Mouse (Mus musculus): ENCODE results near the gene Wnk1.
A peak's percentile ranks its signal among the peaks of the same experiment; 100 is the strongest.
"Not testable (repeated sequence)": the region's sequence is repeated elsewhere in the genome, so short reads cannot be mapped to it uniquely, and the experiment has no call there.

Wnk1 gene

DNA sequence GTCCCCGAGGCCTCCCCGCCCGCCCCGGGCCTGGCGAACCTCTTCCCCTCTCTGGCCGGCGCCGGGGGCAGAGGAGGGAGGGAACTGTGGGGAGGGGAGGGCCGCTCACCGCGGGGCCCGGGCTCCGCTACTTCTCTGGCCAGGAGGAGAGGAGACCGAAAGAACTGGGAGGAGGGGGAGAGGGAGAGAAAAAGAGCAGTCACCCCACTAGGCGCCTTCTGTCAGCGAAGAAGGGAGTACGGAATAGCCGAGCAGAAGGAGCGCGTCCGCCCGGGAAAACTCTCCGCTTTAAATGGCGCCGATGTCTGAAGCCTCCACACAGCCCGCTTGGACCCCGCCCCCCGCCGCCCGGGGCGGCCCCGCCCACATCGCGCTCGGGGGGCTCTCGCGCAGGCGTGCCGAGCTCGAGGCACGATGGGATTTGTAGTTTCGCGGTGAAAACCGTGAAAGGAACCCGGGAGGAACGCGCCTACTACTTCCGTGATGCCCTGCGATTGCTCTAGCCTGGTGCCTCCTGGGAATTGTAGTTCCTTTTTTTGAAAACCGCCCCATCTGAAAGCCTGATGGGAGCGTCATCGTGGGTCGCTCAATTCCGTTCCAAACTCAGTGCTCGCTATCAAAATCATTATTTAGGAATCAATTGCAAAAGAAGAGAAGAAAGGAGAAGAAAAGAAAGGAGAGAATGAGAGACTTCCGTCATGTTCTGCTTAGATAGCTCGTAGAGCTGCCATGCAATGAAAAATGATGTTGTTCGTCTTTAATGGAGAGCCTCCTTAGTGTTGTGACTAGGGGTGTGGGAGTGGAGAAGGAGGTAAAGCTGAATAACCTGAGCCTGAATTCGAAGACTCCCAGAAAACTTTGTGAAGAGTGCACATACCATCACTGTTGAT is at the start of gene Wnk1:
Gene Wnk1 (minus strand): TSS at position 307 of the 890 bp plus-strand sequence.
- DNase-seq (ENCODE audit: low spot score in 2 of 2), result peak; percentile 97

DNA sequence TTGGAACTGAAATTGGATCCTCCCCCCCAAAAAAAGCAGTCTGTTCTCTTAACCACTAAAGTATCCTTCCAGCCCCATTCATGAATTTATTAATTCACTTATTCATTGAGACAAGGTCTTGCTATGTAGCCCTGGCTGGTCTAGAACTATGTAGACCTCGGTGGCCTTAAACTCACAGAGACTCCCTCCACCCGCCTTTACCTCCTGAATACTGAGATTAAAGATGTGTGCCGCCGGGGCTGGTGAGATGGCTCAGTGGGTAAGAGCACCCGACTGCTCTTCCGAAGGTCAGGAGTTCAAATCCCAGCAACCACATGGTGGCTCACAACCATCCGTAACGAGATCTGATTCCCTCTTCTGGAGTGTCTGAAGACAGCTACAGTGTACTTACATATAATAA is 48.6 kb upstream of the Wnk1 start:
- not testable (repeated sequence) for DNase-seq (ENCODE audit: low spot score in 2 of 2)

DNA sequence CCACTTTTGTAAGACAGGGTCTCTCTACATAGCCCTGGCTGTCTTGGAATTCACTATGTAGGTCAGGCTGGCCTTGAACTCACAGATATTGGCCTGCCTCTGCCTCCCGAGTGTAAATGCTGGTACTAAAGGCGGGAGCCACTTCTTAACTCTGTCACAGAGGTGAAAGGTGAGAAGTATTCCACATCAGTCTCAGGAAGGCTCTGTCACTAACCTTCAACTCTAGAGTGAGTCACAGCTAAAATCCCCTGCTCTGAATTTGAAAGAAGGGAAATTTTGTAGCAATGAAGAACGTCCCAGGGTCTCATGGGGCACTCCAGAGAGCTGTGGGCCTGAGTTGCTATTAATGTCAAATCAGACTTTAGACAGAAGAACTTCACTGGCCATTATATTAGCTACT is 47.4 kb upstream of the Wnk1 start:
- DNase-seq (ENCODE audit: low spot score in 2 of 2), result no peak

DNA sequence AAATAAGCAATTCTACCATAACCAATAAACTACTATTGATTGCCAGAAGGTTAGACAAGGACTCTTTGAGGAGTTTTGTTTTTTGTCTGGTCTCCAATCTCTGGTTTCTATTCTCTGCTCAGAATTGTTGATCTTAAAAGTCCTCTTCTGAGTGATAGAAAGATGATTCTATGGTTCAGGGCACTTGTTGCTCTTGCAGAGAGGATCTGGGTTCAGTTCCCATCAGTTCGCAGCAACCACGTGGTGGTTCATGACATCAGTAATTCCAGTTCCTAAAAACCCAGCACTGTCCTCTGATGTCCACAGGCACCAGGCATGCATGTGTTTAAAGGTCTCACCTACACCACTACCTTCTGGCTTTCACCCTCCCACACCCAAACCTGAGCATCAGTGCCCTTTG is 46.5 kb upstream of the Wnk1 start:
- no peak for DNase-seq (ENCODE audit: low spot score in 2 of 2)

DNA sequence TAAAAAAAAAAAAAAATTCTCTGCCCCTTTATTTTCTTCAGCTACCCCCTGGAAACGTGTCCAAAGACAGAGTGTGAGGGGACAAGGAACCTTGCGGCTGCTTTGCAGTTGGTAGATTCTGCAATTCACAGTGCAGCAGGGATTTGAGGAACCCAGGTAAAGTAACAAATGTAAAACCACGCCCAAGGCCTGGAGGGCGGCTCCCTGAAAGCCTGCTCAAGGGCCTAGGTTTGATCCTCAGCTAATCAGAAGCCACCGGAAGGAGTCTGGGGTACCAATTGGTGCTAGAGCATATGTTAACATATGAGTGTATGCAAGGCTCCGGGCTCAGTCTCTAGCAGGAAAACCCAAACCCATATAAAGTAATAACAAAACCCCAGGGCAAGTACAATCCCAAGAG is 45.0 kb upstream of the Wnk1 start:
- DNase-seq (ENCODE audit: low spot score in 2 of 2), result no peak

DNA sequence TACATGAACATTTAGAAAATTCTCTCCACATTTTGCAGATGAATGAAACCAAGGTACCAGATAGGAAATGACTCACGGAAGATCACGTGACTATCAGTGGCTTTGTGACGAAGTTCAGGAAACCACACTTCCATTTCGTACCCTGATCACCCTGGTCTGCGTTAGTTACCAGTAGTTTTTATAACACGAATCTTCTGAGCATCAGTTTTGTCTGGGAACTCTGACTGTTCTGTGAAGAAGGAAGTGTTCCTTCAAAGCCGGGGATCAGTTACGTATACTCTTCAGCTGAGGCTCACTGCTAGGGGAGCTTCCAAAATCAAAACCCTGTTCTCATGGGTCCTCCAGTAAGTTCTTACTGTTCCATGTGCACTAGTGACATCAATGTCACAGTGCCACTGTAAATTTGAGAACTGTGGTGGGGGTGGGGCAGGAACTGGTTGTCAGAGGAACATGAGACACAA is 44.5 kb upstream of the Wnk1 start:
- no peak for DNase-seq (ENCODE audit: low spot score in 2 of 2)

DNA sequence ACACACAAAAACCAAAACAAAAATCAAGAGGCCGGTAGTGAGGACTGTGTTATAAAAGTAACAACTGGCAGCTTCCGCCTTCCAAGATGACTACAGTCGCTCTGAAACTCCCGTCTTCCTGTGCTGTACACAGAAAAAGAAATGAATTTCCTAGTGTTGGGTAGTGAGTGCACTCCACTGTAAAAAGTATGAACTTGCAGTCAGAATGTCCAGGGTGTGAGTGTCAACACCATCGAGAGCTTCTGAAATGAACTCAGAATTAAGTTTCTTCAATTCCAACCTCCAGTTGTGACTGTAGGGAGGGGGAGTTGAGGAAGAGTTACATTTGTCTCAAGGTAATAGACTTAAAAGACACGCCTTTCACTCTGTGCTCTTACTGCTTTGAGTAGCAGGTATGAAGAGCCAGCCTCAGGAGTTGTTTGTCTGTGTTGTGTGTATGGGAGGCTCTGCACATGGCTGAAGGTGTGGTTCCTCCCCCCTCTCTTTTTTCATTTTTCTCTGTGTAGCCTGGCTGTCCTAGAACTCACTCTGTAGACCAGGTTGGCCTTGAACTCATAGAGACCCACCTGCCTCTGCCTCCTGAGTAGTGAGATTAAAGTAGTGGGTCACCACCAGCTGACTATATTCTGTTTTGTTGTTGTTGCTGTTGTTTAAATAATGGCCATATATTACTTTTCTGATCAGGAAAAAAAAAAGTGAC is 43.9 kb upstream of the Wnk1 start:
- no peak for DNase-seq (ENCODE audit: low spot score in 2 of 2)

DNA sequence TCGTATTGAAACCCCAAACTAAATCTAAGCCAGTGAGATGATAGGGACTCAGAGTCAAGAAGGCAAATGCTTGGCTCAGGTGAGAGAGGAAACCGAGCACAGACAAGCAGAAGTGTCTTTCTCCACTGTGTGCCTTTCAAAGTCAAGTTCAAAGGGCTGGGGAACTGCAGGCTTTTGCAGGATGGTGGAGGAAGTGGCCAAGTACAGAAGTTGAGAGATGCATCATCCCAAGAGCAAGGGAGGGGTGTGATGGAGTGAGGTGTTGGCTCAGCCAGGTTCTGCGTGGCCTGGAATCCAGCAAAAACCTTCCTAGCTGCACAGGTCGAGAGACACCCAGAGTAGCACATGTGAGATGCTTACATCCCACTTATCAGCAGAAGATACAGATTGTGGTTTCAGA is 43.0 kb upstream of the Wnk1 start:
- DNase-seq (ENCODE audit: low spot score in 2 of 2), result no peak

DNA sequence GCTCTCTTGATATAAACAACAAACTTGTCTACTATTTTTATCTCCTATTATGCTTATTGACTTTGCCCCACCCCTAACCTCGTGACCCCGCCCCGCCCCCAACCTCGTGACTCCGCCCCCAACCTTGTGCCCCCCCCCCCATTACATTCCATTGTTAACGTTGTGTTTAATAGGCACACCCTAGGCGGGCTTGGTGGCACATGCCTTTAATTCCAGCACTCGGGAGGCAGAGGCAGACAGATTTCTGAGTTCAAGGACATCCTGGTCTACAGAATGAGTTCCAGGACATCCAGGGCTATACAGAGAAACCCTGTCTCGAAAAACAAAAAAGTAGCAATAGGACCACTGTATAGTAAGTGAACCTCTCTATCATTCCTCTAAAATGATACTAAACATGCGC is 41.1 kb upstream of the Wnk1 start:
- DNase-seq (ENCODE audit: low spot score in 2 of 2), result no peak

DNA sequence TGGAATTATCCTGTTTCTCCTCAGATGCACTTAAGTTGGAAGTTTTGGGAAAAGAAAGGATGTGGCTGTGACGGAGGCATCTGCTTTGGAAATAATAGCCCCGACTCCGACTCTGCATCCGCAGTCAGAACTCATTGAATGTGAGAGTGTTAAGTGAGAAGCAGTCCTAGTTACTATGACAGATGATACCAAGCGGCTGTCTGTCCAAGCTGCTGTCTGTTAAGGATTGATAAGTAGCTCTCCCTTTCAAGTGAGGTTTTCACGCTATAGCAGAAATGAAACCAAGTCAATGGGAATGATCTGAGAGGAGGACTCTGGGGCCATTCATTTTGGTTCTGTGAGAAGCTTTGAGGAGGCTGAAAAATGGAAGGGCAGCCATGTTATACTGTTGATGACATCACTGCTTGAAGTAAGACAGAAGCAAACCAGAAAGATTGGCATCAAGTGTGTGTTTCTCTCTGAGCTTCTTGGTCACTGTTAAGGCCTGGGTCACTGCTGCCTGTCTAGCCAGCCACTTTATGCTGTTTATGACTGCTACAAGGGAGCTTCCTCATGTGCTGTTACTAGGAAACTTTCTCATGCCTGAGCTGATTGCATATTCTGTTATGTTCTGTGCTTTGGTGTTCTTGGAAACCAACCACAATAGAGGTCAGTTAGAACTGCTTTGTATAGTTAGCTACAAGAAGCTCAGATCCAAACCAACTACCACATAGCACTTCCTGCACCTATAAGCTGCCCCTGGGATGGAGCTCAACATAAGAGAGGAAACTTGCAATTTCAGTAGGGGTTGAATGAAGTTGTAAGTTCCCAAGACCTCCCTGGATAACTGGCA is 38.4 kb upstream of the Wnk1 start:
- no peak for DNase-seq (ENCODE audit: low spot score in 2 of 2)

DNA sequence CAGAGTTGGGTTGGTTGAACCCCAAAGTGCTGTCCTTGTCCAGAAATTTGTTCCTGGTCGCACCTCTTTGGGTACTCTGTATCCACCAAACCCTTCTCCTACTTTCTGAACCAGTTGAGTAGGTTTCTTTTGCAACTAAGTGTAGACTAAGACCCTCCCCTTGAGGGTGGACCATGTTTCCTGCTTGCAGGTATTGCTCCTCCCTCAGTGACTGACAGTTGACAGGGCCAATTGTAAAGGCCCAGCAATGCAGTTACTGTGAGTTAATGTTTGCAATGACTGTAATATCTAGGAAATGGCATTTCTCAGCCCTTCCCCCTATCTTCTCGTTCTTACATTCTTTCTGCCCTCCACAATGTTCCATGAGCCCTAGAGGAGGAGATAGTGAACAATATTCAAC is 34.2 kb upstream of the Wnk1 start:
- DNase-seq (ENCODE audit: low spot score in 2 of 2), result no peak

DNA sequence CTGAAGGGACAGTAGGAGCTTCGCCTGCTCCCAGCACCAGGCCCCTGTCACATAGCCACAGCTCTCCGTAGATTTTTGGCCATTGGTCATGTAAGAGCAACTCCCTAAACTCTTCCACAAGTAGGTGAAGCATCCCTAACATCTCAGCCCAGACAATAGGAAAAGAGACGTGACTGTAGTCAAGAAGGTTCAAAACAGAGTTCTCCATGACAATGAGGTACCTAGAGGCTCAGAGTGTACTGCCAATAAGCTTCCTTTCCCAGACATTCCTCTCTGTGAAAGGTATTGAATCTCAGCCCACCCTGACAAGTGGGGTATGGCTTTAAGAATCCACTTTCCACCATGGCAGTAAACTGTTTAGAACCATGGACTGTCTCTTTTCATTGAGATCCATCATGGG is 31.1 kb upstream of the Wnk1 start:
- DNase-seq (ENCODE audit: low spot score in 2 of 2), result no peak

DNA sequence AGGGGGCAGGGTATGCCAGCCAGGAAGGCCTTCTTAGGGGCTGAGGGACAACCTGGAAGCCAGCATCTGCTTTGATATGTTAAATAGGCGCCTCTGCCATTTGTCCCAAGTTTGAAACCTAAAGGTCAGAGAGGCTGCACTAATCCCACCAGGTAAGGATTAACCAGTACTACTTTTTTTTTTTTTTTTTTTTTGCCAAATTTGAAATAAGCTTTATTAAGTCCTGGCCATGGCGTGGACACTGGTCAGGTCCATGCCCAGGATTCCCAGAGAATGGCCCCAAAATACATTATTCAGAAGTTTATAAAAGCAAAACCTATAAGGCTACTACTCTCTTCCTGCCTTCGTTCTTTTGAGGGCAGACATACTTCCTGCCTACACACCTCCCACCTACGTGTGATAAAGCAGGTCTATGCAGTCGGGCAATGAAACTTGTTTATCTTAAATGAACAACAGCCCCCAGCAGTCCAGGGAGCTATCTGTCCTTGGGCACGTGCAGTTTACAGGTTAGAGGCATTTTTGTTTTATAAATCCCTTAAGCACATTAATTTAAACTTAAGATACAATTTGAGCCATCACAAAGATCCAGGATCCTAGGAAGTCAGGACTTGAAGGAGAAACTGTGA is 27.2 kb upstream of the Wnk1 start:
- no peak for DNase-seq (ENCODE audit: low spot score in 2 of 2)

DNA sequence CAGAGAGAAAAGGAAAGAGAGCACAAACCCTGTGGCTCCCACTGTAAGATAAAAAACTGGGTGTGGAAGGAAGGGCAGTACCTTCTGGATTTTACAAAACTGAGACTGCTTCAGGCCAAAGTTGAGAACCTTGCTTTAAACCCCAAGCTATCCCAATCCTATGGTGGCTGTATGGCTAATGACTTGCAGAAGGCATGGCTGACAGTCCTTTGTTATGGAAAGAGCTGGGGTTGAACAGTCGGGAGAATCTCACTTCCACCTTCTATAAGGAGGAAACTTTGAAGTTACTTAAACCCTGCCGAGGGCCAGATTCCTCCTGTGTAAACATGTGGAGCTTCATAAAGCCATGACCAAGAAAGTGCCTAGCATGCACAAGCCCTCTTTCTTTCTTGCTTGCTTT is 26.2 kb upstream of the Wnk1 start:
- DNase-seq (ENCODE audit: low spot score in 2 of 2), result no peak

DNA sequence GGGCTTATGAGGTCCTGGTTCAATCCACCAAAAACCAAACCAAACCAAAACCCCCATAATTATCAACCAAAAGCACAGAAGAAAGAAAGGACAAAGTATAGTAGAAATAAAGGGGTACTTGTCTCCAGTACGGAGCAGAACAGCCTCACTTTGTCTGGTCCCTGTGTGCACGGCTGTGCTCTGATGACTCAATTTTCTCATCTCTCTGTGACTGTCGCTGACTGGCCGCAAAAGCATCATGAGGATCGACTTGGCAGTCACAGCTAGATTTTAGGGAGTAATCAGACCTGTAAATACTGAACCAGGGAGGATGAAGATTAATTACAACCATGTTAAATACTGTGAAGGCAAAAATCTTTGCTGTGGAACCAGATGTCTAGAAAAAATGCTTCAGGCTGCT is 24.5 kb upstream of the Wnk1 start:
- peak in 1 of 2 experiments; percentile 8 for DNase-seq (ENCODE audit: low spot score in 2 of 2)

DNA sequence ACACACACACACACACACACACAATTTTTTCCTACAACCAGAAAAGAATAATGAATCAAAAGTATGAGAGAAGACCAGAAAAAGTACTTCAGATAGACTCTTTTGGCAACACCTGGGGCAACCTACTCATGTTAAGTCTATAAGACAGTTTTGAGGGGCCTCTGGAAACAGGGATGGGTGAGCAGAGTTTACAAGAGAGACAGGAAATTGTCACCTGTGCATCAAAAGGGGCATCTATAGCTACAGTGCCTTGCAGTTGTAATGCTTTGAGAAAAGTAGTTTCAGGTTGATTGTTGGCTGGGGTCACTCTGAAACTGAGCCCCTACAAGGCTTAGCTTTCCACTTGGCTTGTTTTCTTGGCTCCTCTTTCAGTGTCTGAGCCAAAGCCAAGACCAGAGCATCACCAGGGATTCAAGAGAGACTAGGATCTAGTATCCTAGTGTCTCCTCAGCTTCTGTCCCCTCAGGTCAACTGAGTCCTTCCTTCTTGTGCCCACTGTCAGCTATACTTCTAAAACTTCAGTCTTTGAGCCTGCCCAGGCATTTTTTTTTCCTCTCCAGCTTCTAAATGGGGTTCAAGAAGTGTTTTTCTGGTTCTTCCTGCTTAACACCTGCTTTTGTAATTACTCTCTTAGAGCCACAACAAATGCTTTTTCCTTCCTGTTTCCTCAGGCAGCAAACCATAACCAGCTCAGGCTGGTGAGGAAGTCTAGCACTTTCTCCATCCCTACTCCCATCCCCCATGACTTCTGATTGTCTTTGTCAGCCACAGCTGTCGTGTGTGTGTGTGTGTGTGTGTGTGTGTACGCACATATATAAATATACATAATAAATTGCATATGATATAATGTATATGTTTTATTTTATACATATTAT is 17.4 kb upstream of the Wnk1 start:
- DNase-seq (ENCODE audit: low spot score in 2 of 2), result no peak

DNA sequence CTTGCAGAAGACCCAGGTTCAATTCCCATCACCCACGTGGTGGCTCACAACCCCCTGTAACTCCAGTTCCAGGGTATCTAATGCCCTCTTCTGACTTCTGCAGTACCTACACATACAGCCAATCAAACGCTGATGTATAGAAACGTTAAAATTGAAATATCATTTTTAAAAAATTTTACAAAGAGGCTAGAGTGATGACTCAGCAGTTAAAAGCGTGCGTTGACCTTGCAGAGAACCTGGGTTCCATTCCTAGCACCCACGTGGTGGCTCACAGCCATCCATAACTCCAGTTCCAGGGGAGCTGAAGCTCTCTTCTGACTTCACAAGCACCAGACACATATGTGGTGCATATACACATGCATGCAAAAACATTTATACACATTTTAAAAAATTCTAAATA is 15.9 kb upstream of the Wnk1 start:
- no peak for DNase-seq (ENCODE audit: low spot score in 2 of 2)

DNA sequence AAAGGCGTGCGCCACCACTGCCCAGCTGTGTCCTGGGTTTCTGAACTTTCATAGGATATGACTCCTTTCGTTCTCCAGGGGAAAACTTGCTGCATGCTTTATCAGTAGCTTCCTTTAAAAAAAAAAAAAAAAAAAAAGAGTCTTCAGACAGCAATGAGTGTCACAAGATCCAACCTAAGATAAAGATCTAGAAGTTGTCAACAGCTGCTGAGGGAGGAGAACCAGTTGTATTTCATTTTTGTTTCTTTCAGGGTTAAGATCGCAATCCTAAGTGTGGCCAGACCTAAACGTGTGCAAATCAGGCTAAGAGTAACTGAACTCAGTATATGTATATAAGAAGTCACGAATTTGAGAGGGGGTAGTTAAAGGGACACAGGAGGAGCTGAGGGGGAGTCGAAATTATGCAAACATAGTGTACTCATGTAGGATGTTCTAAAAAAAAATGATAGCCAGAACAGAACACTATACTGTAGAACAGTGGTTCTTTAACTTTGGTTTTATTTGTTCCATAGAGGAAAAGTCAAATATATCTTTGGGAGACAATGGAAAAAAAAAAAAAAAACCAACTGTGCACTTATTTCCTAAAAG is 9.3 kb upstream of the Wnk1 start:
- no peak for DNase-seq (ENCODE audit: low spot score in 2 of 2)

DNA sequence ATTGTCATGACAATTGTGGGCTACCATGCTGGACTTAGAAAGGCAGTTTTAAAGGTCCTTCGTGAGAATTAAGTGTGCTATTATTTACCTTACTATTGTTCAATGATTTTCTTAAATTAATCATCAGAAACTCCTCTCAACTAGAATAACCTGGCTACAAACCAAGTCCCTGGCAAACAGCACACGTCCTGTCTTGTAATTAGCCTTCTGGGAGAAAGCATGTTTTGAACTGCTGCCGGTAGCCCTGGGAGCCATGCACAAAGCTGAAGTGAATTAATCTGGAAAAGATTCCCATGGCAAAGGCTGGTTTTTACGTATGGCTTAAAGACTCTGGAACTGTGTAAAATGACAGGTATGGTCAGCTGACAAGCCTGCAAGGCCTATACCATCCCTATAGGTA is 6.9 kb upstream of the Wnk1 start:
- no peak for DNase-seq (ENCODE audit: low spot score in 2 of 2)

DNA sequence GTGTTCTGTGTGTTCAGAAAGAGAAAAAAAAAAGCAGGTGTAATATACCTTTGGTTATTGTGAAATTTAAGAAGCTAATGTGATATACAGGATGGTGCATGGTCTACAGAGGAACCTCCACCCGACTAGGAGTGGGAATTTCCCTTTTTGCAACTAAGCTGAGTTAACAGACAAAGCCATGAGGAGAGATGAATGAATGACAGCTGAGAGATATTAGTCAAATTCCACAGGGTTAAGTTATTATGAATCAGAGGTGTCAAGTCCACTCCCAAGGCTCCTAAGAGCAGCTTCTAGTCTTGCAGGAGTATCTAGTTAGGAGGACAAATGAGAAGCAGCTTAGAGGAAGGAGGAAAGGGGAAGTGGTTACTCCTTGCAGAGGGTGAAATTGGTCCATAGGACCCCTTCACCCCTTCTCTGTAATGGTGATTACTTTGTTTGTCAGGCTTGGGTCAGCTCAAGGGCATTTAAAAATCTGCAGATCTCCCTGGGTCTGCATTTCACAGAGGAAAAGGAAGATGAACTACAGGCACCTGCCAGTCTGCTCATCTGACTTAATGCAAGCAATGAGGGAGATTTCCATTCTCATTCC is 4.3 kb upstream of the Wnk1 start:
- DNase-seq (ENCODE audit: low spot score in 2 of 2), result no peak
